18 mouse cellular contexts compared by ENCODE assay signal in the genomic region with DNA sequence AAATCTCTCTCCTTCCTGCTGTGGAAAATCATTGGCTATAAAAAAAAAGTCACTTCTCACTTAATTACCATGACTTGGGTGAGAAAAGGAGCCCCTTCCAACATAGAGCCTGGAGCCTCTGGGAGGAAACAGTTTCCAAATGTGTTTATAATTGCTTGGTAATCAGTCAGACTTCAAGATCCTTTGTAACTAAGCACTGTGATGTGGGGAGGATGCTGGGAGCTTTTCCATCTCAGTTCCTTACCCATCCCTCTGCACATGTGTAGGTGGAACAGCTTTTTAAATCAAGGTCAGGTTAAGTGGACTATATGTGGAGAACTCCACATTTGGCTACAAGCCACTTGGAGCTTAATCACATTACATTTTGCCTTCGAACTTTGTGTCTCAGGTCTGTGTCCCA.
DNase-seq lines count a peak whose midpoint lies in the region; ATAC-seq lines count a peak whose summit lies in the region.
"Had no signal": no experiment of that assay in that cellular context is flagged by ENCODE, and none has a peak within 500 bp of the region (broad histone marks: within the 10 kb centered on the region; RNA-seq: fewer than 3 reads in every experiment).

No protein-coding gene starts in this region.

- DNase-seq in hindbrain, embryonic 11.5 days (ENCODE audit: low spot score): no peak
- peak; percentile 23 for DNase-seq in brain, adult 2 months (ENCODE audit: low read depth, low spot score)
- DNase-seq in embryonic facial prominence, embryonic 14.5 days (ENCODE audit: low spot score): no peak
- no peak for DNase-seq in left cerebral cortex, adult 11 months (ENCODE audit: low spot score)
- DNase-seq: adrenal gland, postnatal 10 days; cerebellum, adult 9-10 months; gastrocnemius, postnatal 36 days; kidney, adult 11 months; kidney, postnatal 14 days; lung, adult 2 months; right cerebral cortex, adult 18-20 months had no signal

- no peak overlapping the region for H3K4me2 ChIP-seq in hindbrain, embryonic 11.5 days (replicated peaks; ENCODE audit: low read depth, low read length)
- no peak overlapping the region for H3K4me2 ChIP-seq in hindbrain, embryonic 12.5 days (replicated peaks)
- H3K4me2 ChIP-seq in embryonic facial prominence, embryonic 14.5 days (ENCODE audit: low read depth, low read length): no peak overlapping the region
- H3K4me2 ChIP-seq in midbrain, embryonic 13.5 days (replicated peaks): no peak overlapping the region
- H3K4me2 ChIP-seq: heart, embryonic 13.5 days; limb, embryonic 15.5 days; stomach, embryonic 15.5 days had no signal

- no peak overlapping the region for H3K4me3 ChIP-seq in hindbrain, embryonic 11.5 days (ENCODE audit: low read depth, low read length)
- no peak overlapping the region for H3K4me3 ChIP-seq in hindbrain, embryonic 12.5 days
- H3K4me3 ChIP-seq in embryonic facial prominence, embryonic 14.5 days (ENCODE audit: low read depth, low read length): no peak overlapping the region
- no peak overlapping the region for H3K4me3 ChIP-seq in midbrain, embryonic 13.5 days (replicated peaks)
- H3K4me3 ChIP-seq: heart, embryonic 13.5 days; limb, embryonic 15.5 days; stomach, embryonic 15.5 days had no signal

- H3K9ac ChIP-seq in hindbrain, embryonic 11.5 days (ENCODE audit: low read depth, low read length): no peak overlapping the region
- no peak overlapping the region for H3K9ac ChIP-seq in hindbrain, embryonic 12.5 days
- no peak overlapping the region for H3K9ac ChIP-seq in embryonic facial prominence, embryonic 14.5 days (ENCODE audit: low read depth, low read length)
- H3K9ac ChIP-seq in midbrain, embryonic 13.5 days (replicated peaks): no peak overlapping the region
- H3K9ac ChIP-seq: heart, embryonic 13.5 days; limb, embryonic 15.5 days; stomach, embryonic 15.5 days had no signal

- H3K36me3 ChIP-seq in hindbrain, embryonic 11.5 days (ENCODE audit: control insufficient read depth, insufficient read depth, low read length): no peaks in the 10 kb centered on the region
- no peaks in the 10 kb centered on the region for H3K36me3 ChIP-seq in hindbrain, embryonic 12.5 days
- H3K36me3 ChIP-seq in embryonic facial prominence, embryonic 14.5 days (ENCODE audit: control insufficient read depth, insufficient read depth, low read length): no peaks in the 10 kb centered on the region
- H3K36me3 ChIP-seq in midbrain, embryonic 13.5 days: no peaks in the 10 kb centered on the region
- H3K36me3 ChIP-seq: heart, embryonic 13.5 days; limb, embryonic 15.5 days; stomach, embryonic 15.5 days had no signal

- H3K27me3 ChIP-seq in hindbrain, embryonic 11.5 days (ENCODE audit: control insufficient read depth, insufficient read depth, low read length): no peaks in the 10 kb centered on the region
- no peaks in the 10 kb centered on the region for H3K27me3 ChIP-seq in hindbrain, embryonic 12.5 days
- no peaks in the 10 kb centered on the region for H3K27me3 ChIP-seq in embryonic facial prominence, embryonic 14.5 days (replicated peaks; ENCODE audit: control insufficient read depth, insufficient read depth, low read length)
- H3K27me3 ChIP-seq in midbrain, embryonic 13.5 days: no peaks in the 10 kb centered on the region
- H3K27me3 ChIP-seq: heart, embryonic 13.5 days; limb, embryonic 15.5 days; stomach, embryonic 15.5 days had no signal

- peak; percentile 51; the same call in 1 of the 2 replicates for ATAC-seq in hindbrain, embryonic 11.5 days (ENCODE audit: low FRiP score)
- ATAC-seq in hindbrain, embryonic 12.5 days (ENCODE audit: low FRiP score): no peak
- peak; percentile 41; the same call in 1 of the 2 replicates for ATAC-seq in embryonic facial prominence, embryonic 14.5 days (ENCODE audit: low read depth)
- peak; percentile 40 for ATAC-seq in midbrain, embryonic 13.5 days
- ATAC-seq in megakaryocyte, adult 5-6 weeks (ENCODE audit: poor library complexity, severe bottlenecking): no peak
- ATAC-seq: CD4-positive, CD25-positive, alpha-beta regulatory T cell, adult 4 months had no signal

- no peaks in the 10 kb centered on the region for H3K4me1 ChIP-seq in hindbrain, embryonic 11.5 days (replicated peaks; ENCODE audit: control insufficient read depth, insufficient read depth, low read length)
- no peaks in the 10 kb centered on the region for H3K4me1 ChIP-seq in hindbrain, embryonic 12.5 days
- H3K4me1 ChIP-seq in embryonic facial prominence, embryonic 14.5 days (ENCODE audit: control insufficient read depth, insufficient read depth, low read length): no peaks in the 10 kb centered on the region
- H3K4me1 ChIP-seq in midbrain, embryonic 13.5 days (replicated peaks): peaks cover 9% of the 10 kb centered on the region
- H3K4me1 ChIP-seq: heart, embryonic 13.5 days; limb, embryonic 15.5 days; stomach, embryonic 15.5 days had no signal

- WGBS in hindbrain, embryonic 11.5 days: 85% methylated on average over 1 of the region's 1 CpGs
- WGBS in hindbrain, embryonic 12.5 days: 79% methylated on average over 1 of the region's 1 CpGs
- WGBS in embryonic facial prominence, embryonic 14.5 days: 31% methylated on average over 1 of the region's 1 CpGs
- 20% methylated on average over 1 of the region's 1 CpGs for WGBS in midbrain, embryonic 13.5 days

- H3K27ac ChIP-seq in hindbrain, embryonic 11.5 days (ENCODE audit: low read depth, low read length): no peak overlapping the region
- H3K27ac ChIP-seq in hindbrain, embryonic 12.5 days: no peak overlapping the region
- H3K27ac ChIP-seq in embryonic facial prominence, embryonic 14.5 days (replicated peaks; ENCODE audit: low read depth, low read length): no peak overlapping the region
- no peak overlapping the region for H3K27ac ChIP-seq in midbrain, embryonic 13.5 days
- H3K27ac ChIP-seq: heart, embryonic 13.5 days; limb, embryonic 15.5 days; stomach, embryonic 15.5 days had no signal

- H3K9me3 ChIP-seq in hindbrain, embryonic 11.5 days (ENCODE audit: control insufficient read depth, low read length): no peaks in the 10 kb centered on the region
- no peaks in the 10 kb centered on the region for H3K9me3 ChIP-seq in hindbrain, embryonic 12.5 days (replicated peaks)
- no peaks in the 10 kb centered on the region for H3K9me3 ChIP-seq in embryonic facial prominence, embryonic 14.5 days (ENCODE audit: control insufficient read depth, low read length)
- H3K9me3 ChIP-seq in midbrain, embryonic 13.5 days: no peaks in the 10 kb centered on the region
- H3K9me3 ChIP-seq: heart, embryonic 13.5 days; limb, embryonic 15.5 days; stomach, embryonic 15.5 days had no signal

Comparison
In these comparisons a context has a peak if more than half of its experiments do, and no peak if none do; other contexts are left out.
1. ATAC-seq: peak in hindbrain, embryonic 11.5 days (single experiment), embryonic facial prominence, embryonic 14.5 days (single experiment) and midbrain, embryonic 13.5 days (single experiment); none in hindbrain, embryonic 12.5 days (single experiment) and megakaryocyte, adult 5-6 weeks (single experiment).